Mouse (Mus musculus) lung, postnatal 0 days (tissue): ENCODE data around the gene Olfr665. TPM values are rescaled to one million over a fixed set of nuclear protein-coding genes. Genes with fewer than 3 reads are reported as not detected.

Experiments used
- ATAC-seq: fragments of 200-750 bp; cut with Nextera tagmentation; 2 replicates; pipeline ENCODE4 v1.8.0; 2017; ENCODE audit warnings: moderate library complexity
- DNase-seq: peaks from one replicate; pipeline ENCODE4 v3.0.0-alpha.2; 2016; ENCODE audit warnings: low spot score
- H3K27ac ChIP-seq: fragments of 300-500 bp; sonication (generic); 2 replicates; pipeline ENCODE4 v1.5.1; 2014; ENCODE audit warnings: antibody characterized with exemption, mild to moderate bottlenecking, low read length, mixed read lengths
- H3K27me3 ChIP-seq: fragments of 300-500 bp; sonication (generic); replicated peaks from 2 replicates; pipeline ENCODE4 v1.6.1; 2014; ENCODE audit warnings: low read length, mixed read lengths; ENCODE audit not compliant: insufficient read depth
- H3K36me3 ChIP-seq: fragments of 300-500 bp; sonication (generic); 2 replicates; pipeline ENCODE4 v1.6.1; 2014; ENCODE audit warnings: low read length, mixed read lengths; ENCODE audit not compliant: insufficient read depth
- H3K4me1 ChIP-seq: fragments of 300-500 bp; sonication (generic); 2 replicates; pipeline ENCODE4 v1.6.1; 2014; ENCODE audit warnings: antibody characterized with exemption, low read depth, low read length, mixed read lengths; ENCODE audit not compliant: insufficient read depth
- H3K4me2 ChIP-seq: fragments of 300-500 bp; sonication (generic); replicated peaks from 2 replicates; pipeline ENCODE4 v1.6.1; 2014; ENCODE audit warnings: low read depth, mild to moderate bottlenecking, low read length, moderate library complexity, mixed read lengths
- H3K4me3 ChIP-seq: fragments of 300-500 bp; sonication (generic); 2 replicates; pipeline ENCODE4 v1.5.1; 2014; ENCODE audit warnings: low read depth, low read length
- H3K9ac ChIP-seq: fragments of 300-500 bp; sonication (generic); replicated peaks from 2 replicates; pipeline ENCODE4 v1.6.1; 2014; ENCODE audit warnings: low read depth, mild to moderate bottlenecking
- H3K9me3 ChIP-seq: fragments of 300-500 bp; sonication (generic); 2 replicates; pipeline ENCODE4 v1.6.1; 2016; ENCODE audit warnings: low read length, mixed read lengths
- CTCF ChIP-seq: IDR thresholded peaks from 2 replicates; pipeline ENCODE4 v1.5.1; 2016; ENCODE audit warnings: antibody characterized with exemption, mild to moderate bottlenecking
- EP300 ChIP-seq: IDR thresholded peaks from 2 replicates; pipeline ENCODE4 v1.6.1; 2016; ENCODE audit warnings: antibody characterized with exemption, mild to moderate bottlenecking, control low read depth
- WGBS: fragments of 180-500 bp; shearing (Covaris S2); extraction: QIAGEN DNeasy Blood & Tissue Kit; methylation state at CpG from one replicate; pipeline ENCODE4 v1.1.7; 2014; 5-methylcytosine and 5-hydroxymethylcytosine counted together
- polyA plus RNA-seq: library from polyadenylated mRNA; unstranded; fragments of >200 nt; fragmentation: Nextera tagmentation; extraction: Ambion mirVana; gene quantifications from 2 replicates; pipeline ENCODE4 v1.2.1, GENCODE M21; 2015

Gene Olfr665
- polyA plus RNA-seq, 1 experiment from 2014 or later = not detected

GRCm38 (mm10) chr7:104857683-104858082 is 20.1 kb upstream of the Olfr665 start:
- DNase-seq (no peak), ATAC-seq (no peak)
- Histone ChIP-seq H3K9ac (no peak overlapping the region), H3K36me3 (no peaks in the 10 kb centered on the region), H3K27ac (no peak overlapping the region), H3K4me3 (no peak overlapping the region), H3K9me3 (no peaks in the 10 kb centered on the region), H3K4me1 (no peaks in the 10 kb centered on the region), H3K27me3 (no peaks in the 10 kb centered on the region), H3K4me2 (no peak overlapping the region)
- 55% methylated on average over 1 of the region's 1 CpGs for WGBS
- TF ChIP-seq EP300 (no peak), CTCF (no peak)

- no peak overlapping the region for H3K4me2 ChIP-seq
- H3K9me3 ChIP-seq = no peaks in the 10 kb centered on the region
- no peaks in the 10 kb centered on the region for H3K27me3 ChIP-seq
- no peak overlapping the region for H3K27ac ChIP-seq
- H3K4me1 ChIP-seq = no peaks in the 10 kb centered on the region
- no peak overlapping the region for H3K4me3 ChIP-seq
- no peak overlapping the region for H3K9ac ChIP-seq
- ATAC-seq = no peak
- H3K36me3 ChIP-seq = no peaks in the 10 kb centered on the region
- 69% methylated on average over 3 of the region's 3 CpGs for WGBS
- no peak for DNase-seq
- no peak for TF ChIP-seq CTCF
- no peak for TF ChIP-seq EP300
Observed at GRCm38 (mm10) chr7:104861381-104861780, 16.4 kb upstream of the Olfr665 start.

- H3K4me2 ChIP-seq = no peak within 1 kb of the TSS
- no peak within 1 kb of the TSS for H3K27ac ChIP-seq
- H3K4me1 ChIP-seq = no peaks in the 10 kb centered on the region
- no peak for ATAC-seq
- no peaks in the 10 kb centered on the region for H3K9me3 ChIP-seq
- H3K27me3 ChIP-seq = no peaks in the 10 kb centered on the region
- H3K4me3 ChIP-seq = no peak within 1 kb of the TSS
- no peak within 1 kb of the TSS for H3K9ac ChIP-seq
- no peaks in the 10 kb centered on the region for H3K36me3 ChIP-seq
- DNase-seq = no peak
- 77% methylated on average over 2 of the region's 2 CpGs for WGBS
- TF ChIP-seq CTCF (no peak), EP300 (no peak)
Observed at GRCm38 (mm10) chr7:104895852-104896251, 18.0 kb downstream of the Olfr665 start, which contains the start of gene Olfr666. Gene Olfr666 (minus strand): TSS chr7:104895952.

GRCm38 (mm10) chr7:104921382-104921781 is 43.6 kb downstream of the Olfr665 start, which contains the start of gene Olfr667:
Gene Olfr667 (minus strand): TSS chr7:104921482.
- TF ChIP-seq EP300 = no peak
- TF ChIP-seq CTCF = no peak
- no peak within 1 kb of the TSS for H3K27ac ChIP-seq
- ATAC-seq = no peak
- no peaks in the 10 kb centered on the region for H3K9me3 ChIP-seq
- no peaks in the 10 kb centered on the region for H3K4me1 ChIP-seq
- DNase-seq = no peak
- no peaks in the 10 kb centered on the region for H3K36me3 ChIP-seq
- no peak within 1 kb of the TSS for H3K4me2 ChIP-seq
- no peaks in the 10 kb centered on the region for H3K27me3 ChIP-seq
- no peak within 1 kb of the TSS for H3K4me3 ChIP-seq
- H3K9ac ChIP-seq = no peak within 1 kb of the TSS
- 77% methylated on average over 1 of the region's 1 CpGs for WGBS

- no peaks in the 10 kb centered on the region for H3K36me3 ChIP-seq
- DNase-seq (no peak), ATAC-seq (no peak)
- H3K27me3 ChIP-seq = no peaks in the 10 kb centered on the region
- no peak within 1 kb of the TSS for H3K4me2 ChIP-seq
- no peak within 1 kb of the TSS for H3K27ac ChIP-seq
- WGBS = 73% methylated on average over 1 of the region's 1 CpGs
- TF ChIP-seq EP300 (no peak), CTCF (no peak)
- no peak within 1 kb of the TSS for H3K9ac ChIP-seq
- H3K9me3 ChIP-seq = no peaks in the 10 kb centered on the region
- H3K4me3 ChIP-seq = no peak within 1 kb of the TSS
- no peaks in the 10 kb centered on the region for H3K4me1 ChIP-seq
Observed at GRCm38 (mm10) chr7:104927957-104928356, 50.1 kb downstream of the Olfr665 start, which contains the start of gene Olfr668. Gene Olfr668 (minus strand): TSS chr7:104928057.

Other genes with a start within 250 kb of the Olfr665 start
- gene Olfr658, start 230.7 kb upstream of the Olfr665 start, polyA plus RNA-seq = not detected in 2 replicates
- not detected in 2 replicates for gene Olfr659, start 211.3 kb upstream of the Olfr665 start, polyA plus RNA-seq
- gene Olfr661, start 191.5 kb upstream of the Olfr665 start, polyA plus RNA-seq = not detected in 2 replicates
- not detected in 2 replicates for gene Usp17le, start 100.6 kb upstream of the Olfr665 start, polyA plus RNA-seq
- not detected in 2 replicates for gene Usp17lb, start 35.4 kb upstream of the Olfr665 start, polyA plus RNA-seq
- not detected in 2 replicates for gene Usp17la, start 21.0 kb upstream of the Olfr665 start, polyA plus RNA-seq
- gene Olfr666, start 17.9 kb downstream of the Olfr665 start, polyA plus RNA-seq = not detected in 2 replicates
- not detected in 2 replicates for gene Olfr667, start 43.5 kb downstream of the Olfr665 start, polyA plus RNA-seq
- gene Olfr668, start 50.0 kb downstream of the Olfr665 start, polyA plus RNA-seq = not detected in 2 replicates
- not detected in 2 replicates for gene Olfr669, start 56.2 kb downstream of the Olfr665 start, polyA plus RNA-seq
- gene Olfr670, start 84.6 kb downstream of the Olfr665 start, polyA plus RNA-seq = not detected in 2 replicates
- gene Olfr671, start 101.1 kb downstream of the Olfr665 start, polyA plus RNA-seq = not detected in 2 replicates
- gene Olfr672, start 124.0 kb downstream of the Olfr665 start, polyA plus RNA-seq = not detected in 2 replicates
- gene Olfr675, start 150.4 kb downstream of the Olfr665 start, polyA plus RNA-seq = not detected in 2 replicates
- gene Olfr676, start 154.7 kb downstream of the Olfr665 start, polyA plus RNA-seq = not detected in 2 replicates
- gene Olfr677, start 173.3 kb downstream of the Olfr665 start, polyA plus RNA-seq = not detected in 2 replicates
- not detected in 2 replicates for gene Olfr678, start 186.4 kb downstream of the Olfr665 start, polyA plus RNA-seq
- gene Olfr679, start 203.2 kb downstream of the Olfr665 start, polyA plus RNA-seq = not detected in 2 replicates
- gene Olfr680-ps1, start 214.8 kb downstream of the Olfr665 start, polyA plus RNA-seq = not detected in 2 replicates
- not detected in 2 replicates for gene Olfr681, start 238.8 kb downstream of the Olfr665 start, polyA plus RNA-seq